Mouse (Mus musculus) intestine, embryonic 15.5 days (tissue): ENCODE data around the gene 4933415F23Rik. TPM values are rescaled to one million over a fixed set of nuclear protein-coding genes. Genes with fewer than 3 reads are reported as not detected.
"Not testable (repeated sequence)": the region's sequence is repeated elsewhere in the genome, so short reads cannot be mapped to it uniquely, and the experiment has no call there.

Source experiments
- ATAC-seq: fragments of 200-750 bp; cut with Nextera tagmentation; 2 replicates; pipeline ENCODE4 v1.8.0; 2017; ENCODE audit warnings: moderate TSS enrichment, moderate library complexity
- H3K27ac ChIP-seq: fragments of 300-500 bp; sonication (generic); 2 replicates; pipeline ENCODE4 v1.5.1; 2015; ENCODE audit warnings: mild to moderate bottlenecking, inconsistent platforms
- H3K27me3 ChIP-seq: fragments of 300-500 bp; sonication (generic); replicated peaks from 2 replicates; pipeline ENCODE4 v1.6.1; 2015; ENCODE audit warnings: inconsistent platforms
- H3K36me3 ChIP-seq: fragments of 300-500 bp; sonication (generic); 2 replicates; pipeline ENCODE4 v1.6.1; 2015; ENCODE audit warnings: inconsistent platforms
- H3K4me1 ChIP-seq: fragments of 300-500 bp; sonication (generic); replicated peaks from 2 replicates; pipeline ENCODE4 v1.6.1; 2015; ENCODE audit warnings: inconsistent platforms
- H3K4me2 ChIP-seq: fragments of 300-500 bp; sonication (generic); replicated peaks from 2 replicates; pipeline ENCODE4 v1.6.1; 2015; ENCODE audit warnings: mild to moderate bottlenecking, inconsistent platforms
- H3K4me3 ChIP-seq: fragments of 300-500 bp; sonication (generic); replicated peaks from 2 replicates; pipeline ENCODE4 v1.5.1; 2015; ENCODE audit warnings: inconsistent platforms
- H3K9ac ChIP-seq: fragments of 300-500 bp; sonication (generic); 2 replicates; pipeline ENCODE4 v1.6.1; 2015; ENCODE audit warnings: inconsistent platforms
- H3K9me3 ChIP-seq: fragments of 300-500 bp; sonication (generic); 2 replicates; pipeline ENCODE4 v1.6.1; 2016; ENCODE audit warnings: inconsistent platforms
- WGBS: fragments of 180-500 bp; shearing (Covaris S2); methylation state at CpG from one replicate; pipeline ENCODE4 v1.1.7; 2015; 5-methylcytosine and 5-hydroxymethylcytosine counted together
- polyA plus RNA-seq: library from polyadenylated mRNA; unstranded; fragments of >200 nt; fragmentation: Nextera tagmentation; extraction: Ambion mirVana; gene quantifications from 2 replicates; pipeline ENCODE4 v1.2.1, GENCODE M21; 2015

The 4933415F23Rik gene
- polyA plus RNA-seq = not detected in 2 replicates

DNA sequence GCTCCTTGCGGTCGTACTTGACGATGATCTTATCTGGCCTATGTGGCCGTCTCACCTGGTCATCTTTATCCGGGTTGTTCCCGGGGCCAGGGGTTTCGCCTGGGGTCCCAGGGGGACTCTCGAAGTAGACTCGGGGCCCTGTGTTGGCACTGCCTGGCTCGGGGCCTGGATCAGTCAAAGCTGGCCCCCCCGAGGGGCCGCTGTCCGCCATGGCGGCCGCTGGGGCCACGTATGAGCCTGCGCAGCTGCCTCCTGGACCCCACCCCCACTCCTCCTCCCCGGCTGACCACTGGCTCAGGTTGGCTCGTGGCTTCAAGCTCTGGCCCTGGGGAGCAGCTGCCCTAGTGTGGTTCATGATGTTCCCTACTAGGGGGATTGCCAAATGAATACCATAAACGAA lies at the start of gene 4933415F23Rik:
Gene 4933415F23Rik (minus strand): TSS at position 233 of the 400 bp plus-strand sequence.
- Histone ChIP-seq H3K4me1 (no peaks in the 10 kb centered on the region), H3K27me3 (no peaks in the 10 kb centered on the region), H3K36me3 (no peaks in the 10 kb centered on the region), H3K9ac (no peak within 1 kb of the TSS), H3K4me2 (no peak within 1 kb of the TSS), H3K9me3 (no peaks in the 10 kb centered on the region), H3K27ac (no peak within 1 kb of the TSS), H3K4me3 (no peak within 1 kb of the TSS)
- no peak for ATAC-seq
- 95% methylated on average over 20 of the region's 20 CpGs for WGBS

- Histone ChIP-seq H3K4me2 (no peak overlapping the region), H3K9me3 (no peaks in the 10 kb centered on the region), H3K9ac (no peak overlapping the region), H3K36me3 (no peaks in the 10 kb centered on the region), H3K4me3 (no peak overlapping the region), H3K4me1 (no peaks in the 10 kb centered on the region), H3K27ac (no peak overlapping the region), H3K27me3 (no peaks in the 10 kb centered on the region)
- 81% methylated on average over 1 of the region's 1 CpGs for WGBS
- ATAC-seq = no peak
Measured at GRCm38 (mm10) chr1:23151722-23152121, 49.7 kb upstream of the 4933415F23Rik start.

DNA sequence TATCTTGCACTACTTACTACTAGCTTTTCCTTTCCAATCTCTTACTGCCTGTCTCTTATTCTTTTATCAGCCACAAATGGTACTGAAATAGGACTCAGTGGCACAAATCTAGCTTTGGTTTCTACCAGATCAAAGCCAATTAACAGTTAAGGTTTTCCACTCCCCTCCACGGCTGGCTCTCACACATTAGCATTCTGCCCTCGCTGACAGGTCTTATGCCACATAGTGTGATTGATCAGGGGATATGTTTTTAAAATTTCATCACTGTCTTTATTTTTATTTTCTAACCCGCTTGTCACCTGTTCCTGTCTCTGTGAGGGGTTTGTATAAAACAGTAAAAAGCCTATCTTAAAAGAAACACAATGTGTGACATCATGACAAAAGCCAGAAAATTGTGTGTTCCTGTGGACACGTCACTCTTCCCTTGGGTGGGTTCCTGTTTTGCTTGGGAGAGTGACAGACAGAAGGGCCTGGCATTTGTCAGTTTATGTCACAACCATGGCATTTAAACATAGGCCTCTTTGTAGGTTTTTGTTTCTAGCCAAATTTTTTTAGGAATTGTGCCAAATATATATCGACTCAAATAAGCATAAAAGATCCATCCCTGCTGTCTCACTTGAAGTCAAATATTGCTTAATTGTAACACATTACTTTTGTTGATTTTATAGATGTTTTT lies 44.3 kb upstream of the 4933415F23Rik start:
- WGBS = 48% methylated on average over 5 of the region's 5 CpGs
- Histone ChIP-seq H3K27me3 (no peaks in the 10 kb centered on the region), H3K9me3 (no peaks in the 10 kb centered on the region), H3K4me3 (no peak overlapping the region), H3K36me3 (no peaks in the 10 kb centered on the region), H3K4me2 (no peak overlapping the region), H3K27ac (no peak overlapping the region), H3K4me1 (no peaks in the 10 kb centered on the region), H3K9ac (no peak overlapping the region)
- ATAC-seq = no peak

- H3K27me3 ChIP-seq = no peaks in the 10 kb centered on the region
- ATAC-seq = no peak
- H3K9ac ChIP-seq = no peak overlapping the region
- no peak overlapping the region for H3K4me2 ChIP-seq
- no peaks in the 10 kb centered on the region for H3K4me1 ChIP-seq
- WGBS = 84% methylated on average over 10 of the region's 10 CpGs
- H3K36me3 ChIP-seq = no peaks in the 10 kb centered on the region
- no peak overlapping the region for H3K27ac ChIP-seq
- H3K4me3 ChIP-seq = no peak overlapping the region
- no peaks in the 10 kb centered on the region for H3K9me3 ChIP-seq
Measured at GRCm38 (mm10) chr1:23141121-23141811, 39.2 kb upstream of the 4933415F23Rik start.

DNA sequence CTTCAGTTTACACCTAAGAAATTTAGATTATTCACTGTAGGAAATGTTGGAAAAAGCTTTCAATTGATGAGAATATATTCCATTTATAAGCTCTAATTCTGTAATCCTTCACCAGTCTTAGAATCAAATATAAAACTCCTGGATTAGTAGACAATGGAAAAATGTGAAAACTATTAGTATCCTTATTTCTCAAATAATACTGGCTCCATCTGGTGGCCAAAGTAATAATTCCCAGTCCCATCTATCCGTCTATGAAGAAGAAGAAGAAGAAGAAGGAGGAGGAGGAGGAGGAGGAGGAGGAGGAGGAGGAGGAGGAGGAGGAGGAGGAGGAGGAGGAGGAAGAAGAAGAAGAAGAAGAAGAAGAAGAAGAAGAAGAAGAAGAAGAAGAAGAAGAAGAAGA lies 38.5 kb upstream of the 4933415F23Rik start:
- ATAC-seq, H3K9me3 ChIP-seq, H3K27me3 ChIP-seq, H3K9ac ChIP-seq, H3K27ac ChIP-seq, H3K36me3 ChIP-seq, H3K4me2 ChIP-seq, H3K4me1 ChIP-seq, H3K4me3 ChIP-seq: not testable (repeated sequence)
- WGBS = no CpG with 5 or more reads among the region's 1 CpGs

DNA sequence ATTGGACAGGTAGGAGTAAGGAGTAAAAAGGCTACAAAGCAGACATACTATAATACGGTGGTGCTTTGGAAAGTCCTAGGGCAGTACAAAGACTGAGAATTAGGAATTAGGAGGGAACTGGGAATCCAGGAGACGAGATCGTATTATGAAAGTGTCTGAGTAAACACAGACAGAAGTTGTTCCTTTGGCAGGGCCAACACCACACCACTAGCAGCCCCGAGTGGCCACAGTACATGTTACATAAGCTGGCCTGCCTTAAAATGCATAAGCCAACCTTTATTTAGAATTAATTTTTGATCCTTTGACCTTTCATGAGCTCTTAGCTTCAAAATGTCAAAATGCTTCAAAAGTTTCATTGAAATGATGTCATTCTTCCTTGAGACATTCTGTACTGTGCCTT lies 18.8 kb upstream of the 4933415F23Rik start:
- Histone ChIP-seq H3K4me2 (no peak overlapping the region), H3K4me3 (no peak overlapping the region), H3K4me1 (0 out of 2 replicates have a peak, but pooled peaks cover 2% of the 10 kb centered on the region), H3K27ac (no peak overlapping the region), H3K36me3 (no peaks in the 10 kb centered on the region), H3K9me3 (no peaks in the 10 kb centered on the region), H3K27me3 (no peaks in the 10 kb centered on the region), H3K9ac (no peak overlapping the region)
- no peak for ATAC-seq
- WGBS = 41% methylated on average over 4 of the region's 4 CpGs

GRCm38 (mm10) chr1:23119406-23119805 lies 17.4 kb upstream of the 4933415F23Rik start:
- ATAC-seq = no peak
- no peak overlapping the region for H3K27ac ChIP-seq
- H3K4me2 ChIP-seq = no peak overlapping the region
- no peaks in the 10 kb centered on the region for H3K9me3 ChIP-seq
- WGBS = 69% methylated on average over 4 of the region's 4 CpGs
- H3K4me3 ChIP-seq = no peak overlapping the region
- no peaks in the 10 kb centered on the region for H3K27me3 ChIP-seq
- H3K36me3 ChIP-seq = no peaks in the 10 kb centered on the region
- no peak overlapping the region for H3K9ac ChIP-seq
- 0 out of 2 replicates have a peak, but pooled peaks cover 2% of the 10 kb centered on the region for H3K4me1 ChIP-seq

GRCm38 (mm10) chr1:23117423-23117822 lies 15.4 kb upstream of the 4933415F23Rik start:
- no peak overlapping the region for H3K4me3 ChIP-seq

DNA sequence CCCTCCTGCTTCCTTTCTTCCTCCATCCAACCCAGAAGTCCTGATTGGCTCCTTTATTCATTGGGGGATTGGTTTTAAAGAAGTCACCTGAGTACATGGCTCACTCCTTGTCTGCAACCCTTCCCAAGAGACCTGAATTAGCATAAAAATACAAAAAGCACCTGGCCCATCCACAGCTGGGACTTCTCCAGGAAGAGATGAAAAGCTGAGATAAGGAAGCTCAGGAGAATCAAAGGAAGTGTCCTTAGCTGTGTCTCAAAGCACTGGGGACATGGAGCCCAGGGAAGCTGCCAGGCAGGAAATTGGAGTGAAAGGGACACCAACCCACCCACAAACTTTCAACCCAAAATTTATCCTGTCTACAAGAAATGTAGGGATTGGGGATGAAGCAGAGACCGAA lies 7.1 kb upstream of the 4933415F23Rik start:
- Histone ChIP-seq H3K27ac (no peak overlapping the region), H3K27me3 (no peaks in the 10 kb centered on the region), H3K4me1 (no peaks in the 10 kb centered on the region), H3K9me3 (no peaks in the 10 kb centered on the region), H3K9ac (no peak overlapping the region), H3K4me3 (no peak overlapping the region), H3K36me3 (no peaks in the 10 kb centered on the region), H3K4me2 (no peak overlapping the region)
- no peak for ATAC-seq
- 89% methylated on average over 1 of the region's 1 CpGs for WGBS

More at GRCm38 (mm10) chr1:23117423-23117822, 15.4 kb upstream of the 4933415F23Rik start:
- WGBS = 43% methylated on average over 3 of the region's 3 CpGs
- H3K27me3 ChIP-seq = no peaks in the 10 kb centered on the region
- ATAC-seq = peak; percentile 31; the same call in 1 of the 2 replicates
- H3K36me3 ChIP-seq = no peaks in the 10 kb centered on the region
- H3K4me2 ChIP-seq = no peak overlapping the region
- H3K4me1 ChIP-seq = 0 out of 2 replicates have a peak, but pooled peaks cover 2% of the 10 kb centered on the region
- no peak overlapping the region for H3K27ac ChIP-seq
- H3K9ac ChIP-seq = no peak overlapping the region
- H3K9me3 ChIP-seq = no peaks in the 10 kb centered on the region

GRCm38 (mm10) chr1:23102881-23103280 lies 828 bp upstream of the 4933415F23Rik start:
- H3K9me3 ChIP-seq = no peaks in the 10 kb centered on the region
- no peak overlapping the region for H3K9ac ChIP-seq
- H3K4me3 ChIP-seq = no peak overlapping the region
- H3K4me1 ChIP-seq = no peaks in the 10 kb centered on the region
- WGBS = 74% methylated on average over 4 of the region's 4 CpGs
- H3K4me2 ChIP-seq = no peak overlapping the region
- H3K27me3 ChIP-seq = no peaks in the 10 kb centered on the region
- H3K27ac ChIP-seq = no peak overlapping the region
- H3K36me3 ChIP-seq = no peaks in the 10 kb centered on the region
- ATAC-seq = no peak

DNA sequence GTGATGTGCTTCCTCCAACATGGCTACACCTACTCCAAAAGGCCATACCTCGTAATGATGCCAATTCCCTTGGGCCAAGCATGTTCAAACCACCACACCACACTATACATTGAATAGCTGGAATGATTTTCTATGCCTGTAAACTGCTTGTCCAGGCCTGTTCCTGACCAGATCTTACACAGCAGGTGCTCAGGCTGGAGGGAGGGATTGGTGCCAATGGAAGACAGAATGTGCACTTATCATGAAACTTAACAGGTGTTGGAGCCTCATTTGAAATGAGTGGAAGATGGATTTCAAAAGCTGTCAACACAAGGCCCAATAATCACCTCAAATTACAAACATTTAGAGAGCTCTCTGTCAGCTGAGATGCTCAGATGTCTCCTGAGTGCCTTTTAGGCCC lies 2.3 kb downstream of the 4933415F23Rik start:
- Histone ChIP-seq H3K36me3 (no peaks in the 10 kb centered on the region), H3K9me3 (no peaks in the 10 kb centered on the region), H3K27ac (no peak overlapping the region), H3K4me1 (no peaks in the 10 kb centered on the region), H3K27me3 (no peaks in the 10 kb centered on the region), H3K9ac (no peak overlapping the region), H3K4me3 (no peak overlapping the region), H3K4me2 (no peak overlapping the region)
- no peak for ATAC-seq
- WGBS = 77% methylated on average over 1 of the region's 1 CpGs

GRCm38 (mm10) chr1:23098451-23098850 lies 3.6 kb downstream of the 4933415F23Rik start:
- no peak overlapping the region for H3K9ac ChIP-seq

GRCm38 (mm10) chr1:23097996-23098395 lies 4.1 kb downstream of the 4933415F23Rik start:
- Histone ChIP-seq H3K4me2 (no peak overlapping the region), H3K36me3 (no peaks in the 10 kb centered on the region), H3K27ac (no peak overlapping the region), H3K4me3 (no peak overlapping the region), H3K4me1 (no peaks in the 10 kb centered on the region), H3K9me3 (no peaks in the 10 kb centered on the region), H3K27me3 (no peaks in the 10 kb centered on the region), H3K9ac (no peak overlapping the region)
- WGBS = 82% methylated on average over 4 of the region's 4 CpGs
- ATAC-seq = no peak

More at GRCm38 (mm10) chr1:23098451-23098850, 3.6 kb downstream of the 4933415F23Rik start:
- ATAC-seq = no peak
- H3K4me3 ChIP-seq = no peak overlapping the region
- H3K27me3 ChIP-seq = no peaks in the 10 kb centered on the region
- WGBS = 96% methylated on average over 2 of the region's 2 CpGs
- no peak overlapping the region for H3K4me2 ChIP-seq
- H3K9me3 ChIP-seq = no peaks in the 10 kb centered on the region
- no peaks in the 10 kb centered on the region for H3K36me3 ChIP-seq
- no peak overlapping the region for H3K27ac ChIP-seq
- no peaks in the 10 kb centered on the region for H3K4me1 ChIP-seq
